Mouse (Mus musculus): ENCODE results near the gene Zglp1. TPM values are rescaled to one million over a fixed set of nuclear protein-coding genes. Genes with fewer than 3 reads are reported as not detected.

The Zglp1 gene
- total RNA-seq (2014; rRNA removed; ENCODE audit: low replicate concordance) = not detected in 2 replicates
- 0.30 TPM in 1 of 2 replicates, not detected in the other for polyA plus RNA-seq (2015; fragmentation: Nextera tagmentation; extraction: Ambion mirVana)

GRCm38 (mm10) chr9:21067006-21067684 lies at the start of gene Zglp1:
Gene Zglp1 (minus strand): TSS chr9:21067093.
- Histone ChIP-seq H3K27me3 (ENCODE audit: control insufficient read depth, insufficient read depth, low read length) (no peaks in the 10 kb centered on the region), H3K4me3 (ENCODE audit: low read depth, low read length) (no peak within 1 kb of the TSS), H3K36me3 (replicated peaks; ENCODE audit: control insufficient read depth, insufficient read depth, low read length) (peaks cover 31% of the 10 kb centered on the region), H3K4me1 (ENCODE audit: control insufficient read depth, insufficient read depth) (no peaks in the 10 kb centered on the region), H3K27ac (ENCODE audit: low read depth) (no peak within 1 kb of the TSS), H3K9me3 (replicated peaks; ENCODE audit: control insufficient read depth, low read length) (no peaks in the 10 kb centered on the region), H3K9ac (replicated peaks; ENCODE audit: low read depth, low read length) (no peak within 1 kb of the TSS), H3K4me2 (ENCODE audit: low read depth, low read length) (no peak within 1 kb of the TSS)
- 79% methylated on average over 27 of the region's 27 CpGs for WGBS
- DNase-seq (ENCODE audit: low spot score) (no peak), ATAC-seq (ENCODE audit: insufficient read depth, low read depth) (0 out of 2 replicates have a peak, but pooled peaks have one; percentile 20)
- TF ChIP-seq EP300 (IDR thresholded peaks at IDR 0.05; ENCODE audit: low read depth) (no peak), CTCF (IDR thresholded peaks at IDR 0.05; ENCODE audit: low read depth) (no peak)

GRCm38 (mm10) chr9:21115105-21115504 lies 48.2 kb upstream of the Zglp1 start:
- no peak overlapping the region for H3K9ac ChIP-seq (replicated peaks; ENCODE audit: low read depth, low read length)
- H3K4me1 ChIP-seq (ENCODE audit: control insufficient read depth, insufficient read depth) = no peaks in the 10 kb centered on the region
- peaks cover 10% of the 10 kb centered on the region for H3K36me3 ChIP-seq (replicated peaks; ENCODE audit: control insufficient read depth, insufficient read depth, low read length)
- WGBS = 88% methylated on average over 8 of the region's 8 CpGs
- no peak overlapping the region for H3K4me2 ChIP-seq (ENCODE audit: low read depth, low read length)
- ATAC-seq (ENCODE audit: insufficient read depth, low read depth) (no peak), DNase-seq (ENCODE audit: low spot score) (no peak)
- H3K27ac ChIP-seq (ENCODE audit: low read depth) = no peak overlapping the region
- no peak overlapping the region for H3K4me3 ChIP-seq (ENCODE audit: low read depth, low read length)
- no peaks in the 10 kb centered on the region for H3K9me3 ChIP-seq (replicated peaks; ENCODE audit: control insufficient read depth, low read length)
- no peak for TF ChIP-seq EP300 (IDR thresholded peaks at IDR 0.05; ENCODE audit: low read depth)
- no peak for TF ChIP-seq CTCF (IDR thresholded peaks at IDR 0.05; ENCODE audit: low read depth)
- H3K27me3 ChIP-seq (ENCODE audit: control insufficient read depth, insufficient read depth, low read length) = no peaks in the 10 kb centered on the region

GRCm38 (mm10) chr9:21114190-21114589 lies 47.3 kb upstream of the Zglp1 start:
- WGBS = 77% methylated on average over 7 of the region's 7 CpGs

GRCm38 (mm10) chr9:21113751-21114150 lies 46.9 kb upstream of the Zglp1 start:
- H3K27me3 ChIP-seq (ENCODE audit: control insufficient read depth, insufficient read depth, low read length) = no peaks in the 10 kb centered on the region
- H3K4me1 ChIP-seq (ENCODE audit: control insufficient read depth, insufficient read depth) = no peaks in the 10 kb centered on the region
- DNase-seq (ENCODE audit: low spot score) (no peak), ATAC-seq (ENCODE audit: insufficient read depth, low read depth) (no peak)
- H3K9ac ChIP-seq (replicated peaks; ENCODE audit: low read depth, low read length) = no peak overlapping the region
- H3K9me3 ChIP-seq (replicated peaks; ENCODE audit: control insufficient read depth, low read length) = no peaks in the 10 kb centered on the region
- no peak for TF ChIP-seq CTCF (IDR thresholded peaks at IDR 0.05; ENCODE audit: low read depth)
- no peak for TF ChIP-seq EP300 (IDR thresholded peaks at IDR 0.05; ENCODE audit: low read depth)
- no peak overlapping the region for H3K4me3 ChIP-seq (ENCODE audit: low read depth, low read length)
- H3K36me3 ChIP-seq (replicated peaks; ENCODE audit: control insufficient read depth, insufficient read depth, low read length) = 0 out of 2 replicates have a peak, but pooled peaks cover 7% of the 10 kb centered on the region
- WGBS = 87% methylated on average over 6 of the region's 6 CpGs
- no peak overlapping the region for H3K4me2 ChIP-seq (ENCODE audit: low read depth, low read length)
- H3K27ac ChIP-seq (ENCODE audit: low read depth) = no peak overlapping the region

More at GRCm38 (mm10) chr9:21114190-21114589, 47.3 kb upstream of the Zglp1 start:
- ATAC-seq (ENCODE audit: insufficient read depth, low read depth) (no peak), DNase-seq (ENCODE audit: low spot score) (no peak)
- Histone ChIP-seq H3K27me3 (ENCODE audit: control insufficient read depth, insufficient read depth, low read length) (no peaks in the 10 kb centered on the region), H3K9me3 (replicated peaks; ENCODE audit: control insufficient read depth, low read length) (no peaks in the 10 kb centered on the region), H3K36me3 (replicated peaks; ENCODE audit: control insufficient read depth, insufficient read depth, low read length) (0 out of 2 replicates have a peak, but pooled peaks cover 7% of the 10 kb centered on the region), H3K9ac (replicated peaks; ENCODE audit: low read depth, low read length) (no peak overlapping the region), H3K4me3 (ENCODE audit: low read depth, low read length) (no peak overlapping the region), H3K4me1 (ENCODE audit: control insufficient read depth, insufficient read depth) (no peaks in the 10 kb centered on the region), H3K27ac (ENCODE audit: low read depth) (no peak overlapping the region), H3K4me2 (ENCODE audit: low read depth, low read length) (no peak overlapping the region)
- no peak for TF ChIP-seq EP300 (IDR thresholded peaks at IDR 0.05; ENCODE audit: low read depth)
- TF ChIP-seq CTCF (IDR thresholded peaks at IDR 0.05; ENCODE audit: low read depth) = no peak

GRCm38 (mm10) chr9:21107607-21108237 lies 40.8 kb upstream of the Zglp1 start:
- no peaks in the 10 kb centered on the region for H3K4me1 ChIP-seq (ENCODE audit: control insufficient read depth, insufficient read depth)
- TF ChIP-seq EP300 (IDR thresholded peaks at IDR 0.05; ENCODE audit: low read depth) = no peak
- TF ChIP-seq CTCF (IDR thresholded peaks at IDR 0.05; ENCODE audit: low read depth) = no peak
- ATAC-seq (ENCODE audit: insufficient read depth, low read depth) (no peak), DNase-seq (ENCODE audit: low spot score) (no peak)
- no peak overlapping the region for H3K4me3 ChIP-seq (ENCODE audit: low read depth, low read length)
- no peak overlapping the region for H3K4me2 ChIP-seq (ENCODE audit: low read depth, low read length)
- WGBS = 53% methylated on average over 23 of the region's 23 CpGs
- no peaks in the 10 kb centered on the region for H3K27me3 ChIP-seq (ENCODE audit: control insufficient read depth, insufficient read depth, low read length)
- no peak overlapping the region for H3K9ac ChIP-seq (replicated peaks; ENCODE audit: low read depth, low read length)
- no peak overlapping the region for H3K27ac ChIP-seq (ENCODE audit: low read depth)
- H3K9me3 ChIP-seq (replicated peaks; ENCODE audit: control insufficient read depth, low read length) = no peaks in the 10 kb centered on the region
- H3K36me3 ChIP-seq (replicated peaks; ENCODE audit: control insufficient read depth, insufficient read depth, low read length) = peaks cover 4% of the 10 kb centered on the region; the same call in 1 of the 2 replicates
